Mouse (Mus musculus): ENCODE measurements around the gene Nub1.

The Nub1 gene

GRCm38 (mm10) chr5:24685366-24686093 lies at the start of gene Nub1:
Nub1 (plus strand) TSS chr5:24685532.
- peak; percentile 99 for DNase-seq

- DNase-seq = no peak
Measured at GRCm38 (mm10) chr5:24636987-24637386, 48.3 kb upstream of the Nub1 start.

GRCm38 (mm10) chr5:24638131-24638530 lies 47.2 kb upstream of the Nub1 start:
- no peak for DNase-seq

GRCm38 (mm10) chr5:24639081-24639480 lies 46.3 kb upstream of the Nub1 start:
- no peak for DNase-seq

- no peak for DNase-seq
Measured at GRCm38 (mm10) chr5:24645454-24645853, 39.9 kb upstream of the Nub1 start.

- no peak for DNase-seq
Measured at GRCm38 (mm10) chr5:24649231-24649630, 36.1 kb upstream of the Nub1 start.

- DNase-seq = no peak
Measured at GRCm38 (mm10) chr5:24649701-24650100, 35.6 kb upstream of the Nub1 start.

GRCm38 (mm10) chr5:24651356-24651755 lies 34.0 kb upstream of the Nub1 start:
- DNase-seq = no peak

- DNase-seq = peak; percentile 78
Measured at GRCm38 (mm10) chr5:24651768-24652752, 33.3 kb upstream of the Nub1 start.

GRCm38 (mm10) chr5:24652780-24653179 lies 32.6 kb upstream of the Nub1 start:
- DNase-seq = no peak

- no peak for DNase-seq
Measured at GRCm38 (mm10) chr5:24654491-24654890, 30.8 kb upstream of the Nub1 start.

- peak; percentile 43 for DNase-seq
Measured at GRCm38 (mm10) chr5:24657113-24657512, 28.2 kb upstream of the Nub1 start.

GRCm38 (mm10) chr5:24659708-24660423 lies 25.5 kb upstream of the Nub1 start:
- DNase-seq = no peak

- no peak for DNase-seq
Measured at GRCm38 (mm10) chr5:24661457-24661856, 23.9 kb upstream of the Nub1 start.

GRCm38 (mm10) chr5:24674238-24674637 lies 11.1 kb upstream of the Nub1 start:
- DNase-seq = peak; percentile 78

GRCm38 (mm10) chr5:24681436-24681835 lies 3.9 kb upstream of the Nub1 start:
- no peak for DNase-seq

GRCm38 (mm10) chr5:24684578-24685365 lies 560 bp upstream of the Nub1 start:
- peak; percentile 53 for DNase-seq

- DNase-seq = no peak
Measured at GRCm38 (mm10) chr5:24686176-24686575, 844 bp downstream of the Nub1 start.

GRCm38 (mm10) chr5:24686671-24687420 lies 1.5 kb downstream of the Nub1 start:
- peak; percentile 47 for DNase-seq

GRCm38 (mm10) chr5:24687696-24688095 lies 2.4 kb downstream of the Nub1 start:
- no peak for DNase-seq

GRCm38 (mm10) chr5:24696704-24697103 lies 11.4 kb downstream of the Nub1 start:
- DNase-seq = no peak

- no peak for DNase-seq
Measured at GRCm38 (mm10) chr5:24701271-24701670, 15.9 kb downstream of the Nub1 start.

All from cerebellum, adult 11-12 months (tissue).